Mouse (Mus musculus) left cerebral cortex, postnatal 14 days (tissue): ENCODE results near the gene Sprr4. TPM values are rescaled to one million over a fixed set of nuclear protein-coding genes. Genes with fewer than 3 reads are reported as not detected.
"Not testable (repeated sequence)": the region's sequence is repeated elsewhere in the genome, so short reads cannot be mapped to it uniquely, and the experiment has no call there.

Experiments
- DNase-seq, 2 experiments: peaks; one replicate each; pipeline ENCODE4 v3.0.0; 2021 to 2022; ENCODE audit warnings: low spot score in 2 of 2, mixed read lengths in 1 of 2
- intact Hi-C: fragments of 180-260 bp; cut with DNase I; formaldehyde crosslinking; loops from one replicate; pipeline ENCODE4 v1.15.1; 2025
- long read RNA-seq, 2 experiments: library from polyadenylated mRNA; stranded (forward); transcript quantifications; one replicate each; pipeline ENCODE4 v2.0.0; 2021
- total RNA-seq, 2 experiments: library from RNA; stranded (reverse); gene quantifications; 2 replicates each; pipeline ENCODE4 v1.2.3; 2021

Gene Sprr4
- total RNA-seq, result not detected
- long read RNA-seq, experiment 1, result 0 reads
- long read RNA-seq, experiment 2, result 0 reads

GRCm38 (mm10) chr3:92500393-92500792 is at the start of gene Sprr4:
Gene Sprr4, minus strand, starts transcription at chr3:92500493.
- intact Hi-C loops, result no loop called here
- DNase-seq, result no peak

GRCm38 (mm10) chr3:92534411-92534810 is 34.1 kb upstream of the Sprr4 start, which contains the start of gene 2310046K23Rik:
Gene 2310046K23Rik, minus strand, starts transcription at chr3:92534511.
- no peak for DNase-seq
- intact Hi-C loops, result no loop called here

GRCm38 (mm10) chr3:92512325-92512724 is 12.0 kb upstream of the Sprr4 start:
- intact Hi-C loops, result loop anchor here (5.0 kb wide), 2 partner anchors 120 to 360 kb away; no protein-coding TSS in a partner anchor
- peak; percentile 37 to 43 for DNase-seq

- intact Hi-C loops, result loop anchor here (5.0 kb wide), 2 partner anchors 118 to 358 kb away; no protein-coding TSS in a partner anchor
- DNase-seq, result peak; percentile 10 to 15
Measured at GRCm38 (mm10) chr3:92510786-92511185, 10.5 kb upstream of the Sprr4 start.

GRCm38 (mm10) chr3:92508185-92508584 is 7.9 kb upstream of the Sprr4 start:
- no peak for DNase-seq
- intact Hi-C loops, result no loop called here

GRCm38 (mm10) chr3:92503528-92503927 is 3.2 kb upstream of the Sprr4 start:
- intact Hi-C loops, result no loop called here
- DNase-seq, result no peak

- DNase-seq, intact Hi-C loops: not testable (repeated sequence)
Measured at GRCm38 (mm10) chr3:92490262-92490661, 10.0 kb downstream of the Sprr4 start.

GRCm38 (mm10) chr3:92486307-92486706 is 14.0 kb downstream of the Sprr4 start:
- intact Hi-C loops, result no loop called here
- DNase-seq, result no peak

GRCm38 (mm10) chr3:92485863-92486262 is 14.4 kb downstream of the Sprr4 start, which contains the start of gene Sprr1a:
Gene Sprr1a, minus strand, starts transcription at chr3:92485895.
- no peak for DNase-seq
- intact Hi-C loops, result no loop called here

GRCm38 (mm10) chr3:92481249-92481648 is 19.0 kb downstream of the Sprr4 start:
- intact Hi-C loops, DNase-seq: not testable (repeated sequence)

GRCm38 (mm10) chr3:92470111-92470510 is 30.2 kb downstream of the Sprr4 start:
- intact Hi-C loops, result no loop called here
- DNase-seq, result no peak

- no peak for DNase-seq
- intact Hi-C loops, result no loop called here
Measured at GRCm38 (mm10) chr3:92467424-92467823, 32.9 kb downstream of the Sprr4 start.

GRCm38 (mm10) chr3:92466576-92466975 is 33.7 kb downstream of the Sprr4 start:
- intact Hi-C loops, result no loop called here
- DNase-seq, result no peak

GRCm38 (mm10) chr3:92458620-92459019 is 41.7 kb downstream of the Sprr4 start, which contains the start of gene Sprr3:
Gene Sprr3, minus strand, starts transcription at chr3:92458720.
- intact Hi-C loops, result no loop called here
- no peak for DNase-seq

- DNase-seq, result no peak
- intact Hi-C loops, result no loop called here
Measured at GRCm38 (mm10) chr3:92455151-92455550, 45.1 kb downstream of the Sprr4 start.

Other genes with a start within 250 kb of the Sprr4 start
- not detected for gene Sprr2a3, start 215.1 kb downstream of the Sprr4 start, total RNA-seq
- not detected for gene Sprr2b, start 183.9 kb downstream of the Sprr4 start, total RNA-seq
- gene Sprr2d, start 161.4 kb downstream of the Sprr4 start, total RNA-seq, result not detected
- not detected for gene Sprr2e, start 148.3 kb downstream of the Sprr4 start, total RNA-seq
- gene Sprr2f, start 135.3 kb downstream of the Sprr4 start, total RNA-seq, result not detected
- not detected for gene Sprr2h, start 114.8 kb downstream of the Sprr4 start, total RNA-seq
- not detected for gene Sprr2i, start 92.5 kb downstream of the Sprr4 start, total RNA-seq
- not detected for gene Sprr2j-ps, start 82.4 kb downstream of the Sprr4 start, total RNA-seq
- 1 to 10 TPM; 1.4 to 3.5 TPM for gene Gm9774, start 71.1 kb downstream of the Sprr4 start, total RNA-seq
- gene Sprr2k, start 67.9 kb downstream of the Sprr4 start, total RNA-seq, result not detected
- gene Sprr1b, start 61.7 kb downstream of the Sprr4 start, total RNA-seq, result not detected
- not detected for gene Sprr3, start 41.8 kb downstream of the Sprr4 start, total RNA-seq
- gene Sprr1a, start 14.6 kb downstream of the Sprr4 start, total RNA-seq, result not detected
- not detected for gene 2310046K23Rik, start 34.0 kb upstream of the Sprr4 start, total RNA-seq
- gene Ivl, start 73.2 kb upstream of the Sprr4 start, total RNA-seq, result not detected
- not detected for gene Smcp, start 88.5 kb upstream of the Sprr4 start, total RNA-seq
- not detected for gene 2210017I01Rik, start 107.0 kb upstream of the Sprr4 start, total RNA-seq
- gene Lce6a, start 121.2 kb upstream of the Sprr4 start, total RNA-seq, result not detected
- not detected for gene Lce1a1, start 147.8 kb upstream of the Sprr4 start, total RNA-seq
- not detected for gene Lce1b, start 156.4 kb upstream of the Sprr4 start, total RNA-seq
- not detected for gene Lce1a2, start 169.8 kb upstream of the Sprr4 start, total RNA-seq
- not detected for gene Lce1c, start 178.8 kb upstream of the Sprr4 start, total RNA-seq
- gene Lce1d, start 186.7 kb upstream of the Sprr4 start, total RNA-seq, result not detected
- gene Lce1e, start 208.6 kb upstream of the Sprr4 start, total RNA-seq, result not detected
- gene Lce1f, start 219.9 kb upstream of the Sprr4 start, total RNA-seq, result not detected
- not detected for gene Gm38119, start 238.6 kb upstream of the Sprr4 start, total RNA-seq